Mouse (Mus musculus) limb, embryonic 11.5 days (tissue): ENCODE measurements around the gene Wipi2. TPM values are rescaled to one million over a fixed set of nuclear protein-coding genes. Genes with fewer than 3 reads are reported as not detected.

ENCODE experiments used
- ATAC-seq: fragments of 200-750 bp; cut with Nextera tagmentation; 2 replicates; pipeline ENCODE4 v1.8.0; 2017; ENCODE audit warnings: low read depth; ENCODE audit not compliant: insufficient number of reproducible peaks, low FRiP score, low TSS enrichment
- DNase-seq: peaks from one replicate; pipeline ENCODE4 v3.0.0-alpha.2; 2015; ENCODE audit warnings: low spot score
- H3K27ac ChIP-seq: fragments of 300-500 bp; sonication (generic); replicated peaks from 2 replicates; pipeline ENCODE4 v1.5.1; 2014; ENCODE audit warnings: low read depth, mild to moderate bottlenecking, low read length
- H3K27me3 ChIP-seq: fragments of 300-500 bp; sonication (generic); 2 replicates; pipeline ENCODE4 v1.6.1; 2014; ENCODE audit warnings: mild to moderate bottlenecking, low read length, mixed read lengths; ENCODE audit not compliant: control insufficient read depth, insufficient read depth
- H3K36me3 ChIP-seq: fragments of 300-500 bp; sonication (generic); 2 replicates; pipeline ENCODE4 v1.6.1; 2014; ENCODE audit warnings: mild to moderate bottlenecking, low read length, moderate library complexity, mixed read lengths; ENCODE audit not compliant: control insufficient read depth, insufficient read depth
- H3K4me1 ChIP-seq: fragments of 300-500 bp; sonication (generic); 2 replicates; pipeline ENCODE4 v1.6.1; 2014; ENCODE audit warnings: low read length, mixed read lengths; ENCODE audit not compliant: control insufficient read depth, insufficient read depth
- H3K4me2 ChIP-seq: fragments of 300-500 bp; sonication (generic); 2 replicates; pipeline ENCODE4 v1.6.1; 2014; ENCODE audit warnings: low read depth, mild to moderate bottlenecking, moderate library complexity; ENCODE audit not compliant: severe bottlenecking
- H3K4me3 ChIP-seq: fragments of 300-500 bp; sonication (generic); 2 replicates; pipeline ENCODE4 v1.5.1; 2014; ENCODE audit warnings: low read depth, low read length
- H3K9ac ChIP-seq: fragments of 300-500 bp; sonication (generic); 2 replicates; pipeline ENCODE4 v1.6.1; 2014; ENCODE audit warnings: mild to moderate bottlenecking, low read length
- H3K9me3 ChIP-seq: fragments of 300-500 bp; sonication (generic); 2 replicates; pipeline ENCODE4 v1.6.1; 2016; ENCODE audit warnings: low read length; ENCODE audit not compliant: control insufficient read depth
- WGBS: fragments of 180-500 bp; shearing (Covaris S2); extraction: QIAGEN DNeasy Blood & Tissue Kit; methylation state at CpG from one replicate; pipeline ENCODE4 v1.1.7; 2014; 5-methylcytosine and 5-hydroxymethylcytosine counted together
- polyA plus RNA-seq: library from polyadenylated mRNA; unstranded; fragments of >200 nt; fragmentation: Nextera tagmentation; extraction: Ambion mirVana; gene quantifications from 2 replicates; pipeline ENCODE4 v1.2.1, GENCODE M21; 2014

The Wipi2 gene
- polyA plus RNA-seq, 1 experiment from 2014 or later = 62.4 TPM

GRCm38 (mm10) chr5:142619866-142620265 is 7.6 kb upstream of the Wipi2 start:
- ATAC-seq (peak; percentile 57; the same call in 1 of the 2 replicates), DNase-seq (peak; percentile 72)
- Histone ChIP-seq H3K4me3 (no peak overlapping the region), H3K4me2 (no peak overlapping the region), H3K9me3 (no peaks in the 10 kb centered on the region), H3K9ac (no peak overlapping the region), H3K36me3 (no peaks in the 10 kb centered on the region), H3K27ac (no peak overlapping the region), H3K27me3 (no peaks in the 10 kb centered on the region), H3K4me1 (no peaks in the 10 kb centered on the region)
- WGBS = 23% methylated on average over 5 of the region's 5 CpGs

GRCm38 (mm10) chr5:142621421-142621820 is 6.1 kb upstream of the Wipi2 start:
- 76% methylated on average over 2 of the region's 2 CpGs for WGBS
- Histone ChIP-seq H3K27ac (no peak overlapping the region), H3K4me2 (no peak overlapping the region), H3K4me3 (no peak overlapping the region), H3K9me3 (no peaks in the 10 kb centered on the region), H3K4me1 (no peaks in the 10 kb centered on the region), H3K36me3 (no peaks in the 10 kb centered on the region), H3K27me3 (no peaks in the 10 kb centered on the region), H3K9ac (no peak overlapping the region)
- DNase-seq = no peak
- ATAC-seq = no peak

GRCm38 (mm10) chr5:142622134-142622533 is 5.4 kb upstream of the Wipi2 start:
- Histone ChIP-seq H3K36me3 (no peaks in the 10 kb centered on the region), H3K27ac (no peak overlapping the region), H3K9ac (no peak overlapping the region), H3K27me3 (no peaks in the 10 kb centered on the region), H3K4me1 (no peaks in the 10 kb centered on the region), H3K4me3 (no peak overlapping the region), H3K4me2 (no peak overlapping the region), H3K9me3 (no peaks in the 10 kb centered on the region)
- WGBS = 56% methylated on average over 1 of the region's 1 CpGs
- no peak for DNase-seq
- ATAC-seq = no peak

DNA sequence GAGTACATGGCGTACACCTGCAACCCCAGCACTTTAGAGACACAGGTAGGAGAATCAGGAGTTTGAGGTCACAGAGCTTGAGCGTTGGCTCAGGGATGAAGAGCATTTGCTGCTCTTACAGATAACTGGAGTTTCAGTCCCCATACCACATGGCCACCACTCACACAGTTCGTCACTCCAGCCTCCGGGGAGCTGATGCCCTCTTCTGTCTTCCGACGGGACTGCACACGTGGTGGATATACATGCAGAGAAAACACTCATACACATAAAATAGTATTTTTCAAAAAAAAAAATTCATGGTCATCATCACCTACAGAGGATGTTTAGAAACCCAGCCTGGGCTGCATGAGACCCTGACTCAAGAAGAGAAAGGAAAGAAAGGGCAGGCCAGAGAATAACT is 4.4 kb upstream of the Wipi2 start:
- no peak overlapping the region for H3K4me3 ChIP-seq
- no peak overlapping the region for H3K4me2 ChIP-seq
- no peak for DNase-seq
- H3K27ac ChIP-seq = no peak overlapping the region
- no peak for ATAC-seq
- H3K36me3 ChIP-seq = no peaks in the 10 kb centered on the region
- WGBS = 87% methylated on average over 7 of the region's 7 CpGs
- H3K4me1 ChIP-seq = no peaks in the 10 kb centered on the region
- no peaks in the 10 kb centered on the region for H3K27me3 ChIP-seq
- no peak overlapping the region for H3K9ac ChIP-seq
- H3K9me3 ChIP-seq = no peaks in the 10 kb centered on the region; the same call in 1 of the 2 replicates

GRCm38 (mm10) chr5:142628726-142629662 is 1.5 kb downstream of the Wipi2 start:
- Histone ChIP-seq H3K9me3 (no peaks in the 10 kb centered on the region; the same call in 1 of the 2 replicates), H3K36me3 (peaks cover under 1% of the 10 kb centered on the region; the same call in 1 of the 2 replicates), H3K4me3 (peak overlapping the region; percentile 78), H3K27me3 (no peaks in the 10 kb centered on the region), H3K4me2 (peak overlapping the region; percentile 88), H3K4me1 (peaks cover 8% of the 10 kb centered on the region), H3K27ac (peak overlapping the region; percentile 76), H3K9ac (peak overlapping the region; percentile 88)
- peak; percentile 98 for DNase-seq
- ATAC-seq = peak; percentile 96
- under 1% methylated on average over 69 of the region's 69 CpGs for WGBS

DNA sequence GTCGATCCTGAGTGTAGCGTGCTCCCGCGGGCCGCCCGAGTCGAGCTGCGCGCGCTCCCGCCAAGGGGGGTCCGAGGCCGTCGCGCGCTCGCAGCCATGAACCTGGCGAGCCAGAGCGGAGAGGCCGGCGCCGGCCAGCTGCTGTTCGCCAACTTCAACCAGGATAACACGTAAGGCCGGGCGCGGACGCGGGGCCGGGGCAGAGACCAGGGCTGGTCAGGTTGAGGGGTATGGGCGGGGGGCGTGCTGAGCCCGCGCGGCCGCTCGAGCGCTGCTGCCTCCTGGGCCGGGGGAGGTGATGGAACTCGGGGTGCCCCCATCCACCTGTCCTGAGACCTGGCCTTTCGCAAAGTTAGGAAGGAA is 2.1 kb downstream of the Wipi2 start:
- Histone ChIP-seq H3K9me3 (no peaks in the 10 kb centered on the region; the same call in 1 of the 2 replicates), H3K36me3 (peaks cover 3% of the 10 kb centered on the region; the same call in 1 of the 2 replicates), H3K4me1 (peaks cover 8% of the 10 kb centered on the region), H3K27me3 (no peaks in the 10 kb centered on the region), H3K27ac (peak overlapping the region; percentile 48; the same call in 1 of the 2 replicates), H3K9ac (peak overlapping the region; percentile 81), H3K4me2 (peak overlapping the region; percentile 88), H3K4me3 (peak overlapping the region; percentile 78)
- WGBS = under 1% methylated on average over 32 of the region's 41 CpGs
- ATAC-seq = peak; percentile 62
- DNase-seq = no peak

DNA sequence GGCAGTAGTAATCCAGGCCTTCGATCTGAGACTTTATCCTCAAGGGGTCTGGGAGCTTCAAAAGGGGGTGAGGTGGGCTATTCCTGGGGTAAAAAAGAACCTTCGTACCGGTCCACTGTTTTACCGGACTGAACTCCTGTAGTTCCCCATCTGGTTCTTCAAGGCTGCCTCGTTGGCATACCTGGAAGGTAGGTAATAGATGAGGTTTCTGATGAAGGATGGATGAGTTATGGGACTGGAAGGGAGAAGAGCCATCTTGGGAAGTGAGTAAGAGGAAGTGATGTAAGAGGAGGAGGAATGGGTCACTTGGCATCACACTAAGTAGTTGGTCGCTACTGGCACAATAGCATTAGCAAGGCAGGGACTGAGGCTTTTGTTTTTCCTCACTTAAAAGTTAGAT is 2.7 kb downstream of the Wipi2 start:
- ATAC-seq = no peak
- Histone ChIP-seq H3K36me3 (peaks cover 3% of the 10 kb centered on the region; the same call in 1 of the 2 replicates), H3K27ac (no peak overlapping the region), H3K4me1 (peaks cover 8% of the 10 kb centered on the region), H3K9me3 (no peaks in the 10 kb centered on the region; the same call in 1 of the 2 replicates), H3K27me3 (no peaks in the 10 kb centered on the region), H3K4me3 (peak overlapping the region; percentile 78), H3K9ac (peak overlapping the region; percentile 81), H3K4me2 (peak overlapping the region; percentile 88)
- DNase-seq = no peak
- 15% methylated on average over 6 of the region's 6 CpGs for WGBS

DNA sequence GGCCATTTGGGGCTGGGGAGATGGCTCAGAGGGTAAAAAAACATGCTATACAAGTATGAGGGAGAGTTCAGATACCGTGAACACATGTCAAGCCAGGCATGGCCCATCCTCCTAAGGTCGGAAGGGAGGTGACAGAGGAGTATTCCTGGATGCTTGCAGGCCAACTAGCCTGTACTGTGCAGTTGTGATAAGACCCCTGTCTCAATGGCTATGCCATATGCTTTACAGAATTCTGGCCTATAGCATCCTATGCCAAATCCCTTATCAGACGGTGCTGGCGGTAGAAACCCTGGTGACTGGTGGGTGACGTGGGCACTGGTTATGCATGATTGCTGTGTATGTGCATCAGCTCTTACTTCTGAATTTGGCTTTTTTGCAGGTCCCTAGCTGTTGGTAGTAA is 10.3 kb downstream of the Wipi2 start:
- no peaks in the 10 kb centered on the region for H3K27me3 ChIP-seq
- H3K27ac ChIP-seq = no peak overlapping the region
- DNase-seq (no peak), ATAC-seq (no peak)
- no peak overlapping the region for H3K9ac ChIP-seq
- H3K4me1 ChIP-seq = no peaks in the 10 kb centered on the region
- WGBS = 89% methylated on average over 5 of the region's 5 CpGs
- H3K36me3 ChIP-seq = peaks cover 3% of the 10 kb centered on the region; the same call in 1 of the 2 replicates
- no peak overlapping the region for H3K4me3 ChIP-seq
- H3K4me2 ChIP-seq = no peak overlapping the region
- no peaks in the 10 kb centered on the region for H3K9me3 ChIP-seq
